Mouse (Mus musculus) gastrocnemius, adult 2 months (tissue): ENCODE measurements around the gene Bank1. TPM values are rescaled to one million over a fixed set of nuclear protein-coding genes. Genes with fewer than 3 reads are reported as not detected.

Experiments used
- DNase-seq: peaks from one replicate; pipeline ENCODE4 v3.0.0; 2022
- H3K27ac ChIP-seq: fragments of 200-600 bp; 2 replicates; pipeline ENCODE4 v1.8.1; 2022; ENCODE audit warnings: mild to moderate bottlenecking
- H3K4me3 ChIP-seq: fragments of 200-600 bp; 2 replicates; pipeline ENCODE4 v1.8.1; 2022; ENCODE audit warnings: mild to moderate bottlenecking, moderate library complexity
- CTCF ChIP-seq: fragments of 200-600 bp; IDR thresholded peaks from 2 replicates; pipeline ENCODE4 v1.8.1; 2022; ENCODE audit warnings: antibody characterized with exemption, mild to moderate bottlenecking, moderate library complexity
- intact Hi-C: fragments of 180-260 bp; cut with DNase I; formaldehyde crosslinking; loops from one replicate; pipeline ENCODE4 v1.15.1; 2025
- total RNA-seq, 2 experiments: library from RNA; stranded (reverse); gene quantifications; 2 replicates each; pipeline ENCODE4 v1.2.3; 2021

Bank1 gene
- total RNA-seq, 2 experiments from 2014 or later: 0.20 to 0.22 TPM

DNA sequence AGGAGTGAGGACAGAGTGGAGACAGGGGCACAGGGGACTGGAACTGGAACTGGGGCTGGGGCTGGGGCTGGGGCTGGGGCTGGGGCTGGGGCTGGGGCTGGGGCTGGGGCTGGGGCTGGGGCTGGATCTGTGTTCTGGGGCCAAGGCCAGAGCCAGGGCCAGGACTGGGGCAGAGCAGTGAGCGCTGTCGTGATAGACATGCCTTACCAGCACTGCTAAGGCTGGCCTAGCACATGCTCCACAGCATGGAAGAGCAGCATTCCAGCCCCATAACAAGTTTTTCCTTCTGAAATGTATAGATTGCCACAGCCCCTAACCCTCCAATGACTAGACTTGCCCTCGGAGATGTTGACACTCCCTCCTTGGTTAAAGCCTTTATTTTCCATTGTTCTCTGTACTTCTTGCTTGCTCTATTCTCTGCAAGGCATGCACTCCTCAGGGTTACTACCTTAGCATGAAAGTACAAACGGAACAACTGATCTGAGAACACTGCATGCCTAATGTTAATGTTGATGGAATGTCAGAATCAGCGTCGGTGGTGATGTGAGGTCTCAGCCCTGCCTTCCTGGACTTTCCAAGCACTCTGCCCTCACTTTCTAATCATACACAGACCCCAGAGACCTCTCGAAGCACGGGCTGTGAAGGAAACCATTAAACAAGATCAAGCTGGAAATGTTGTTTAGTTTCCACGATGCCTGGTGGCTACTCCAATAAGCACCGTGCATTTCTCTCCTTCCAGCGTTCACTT lies 318.6 kb downstream of the Bank1 start:
- no peak overlapping the region for H3K27ac ChIP-seq
- no peak overlapping the region; the same call in 1 of the 2 replicates for H3K4me3 ChIP-seq

More for the DNA sequence above, 318.6 kb downstream of the Bank1 start:
- intact Hi-C loops: no loop called here
- TF ChIP-seq CTCF: no peak
- DNase-seq: no peak
